Mouse (Mus musculus) cerebellum, adult (tissue): ENCODE measurements around the gene Calm2.

Source experiments
- ATAC-seq: cut with Nextera tagmentation; 2 replicates; pipeline ENCODE4 v1.9.2; 2017; ENCODE audit warnings: mild to moderate bottlenecking, moderate library complexity, mixed read lengths; ENCODE audit not compliant: insufficient number of reproducible peaks, low FRiP score, low TSS enrichment

The Calm2 gene

DNA sequence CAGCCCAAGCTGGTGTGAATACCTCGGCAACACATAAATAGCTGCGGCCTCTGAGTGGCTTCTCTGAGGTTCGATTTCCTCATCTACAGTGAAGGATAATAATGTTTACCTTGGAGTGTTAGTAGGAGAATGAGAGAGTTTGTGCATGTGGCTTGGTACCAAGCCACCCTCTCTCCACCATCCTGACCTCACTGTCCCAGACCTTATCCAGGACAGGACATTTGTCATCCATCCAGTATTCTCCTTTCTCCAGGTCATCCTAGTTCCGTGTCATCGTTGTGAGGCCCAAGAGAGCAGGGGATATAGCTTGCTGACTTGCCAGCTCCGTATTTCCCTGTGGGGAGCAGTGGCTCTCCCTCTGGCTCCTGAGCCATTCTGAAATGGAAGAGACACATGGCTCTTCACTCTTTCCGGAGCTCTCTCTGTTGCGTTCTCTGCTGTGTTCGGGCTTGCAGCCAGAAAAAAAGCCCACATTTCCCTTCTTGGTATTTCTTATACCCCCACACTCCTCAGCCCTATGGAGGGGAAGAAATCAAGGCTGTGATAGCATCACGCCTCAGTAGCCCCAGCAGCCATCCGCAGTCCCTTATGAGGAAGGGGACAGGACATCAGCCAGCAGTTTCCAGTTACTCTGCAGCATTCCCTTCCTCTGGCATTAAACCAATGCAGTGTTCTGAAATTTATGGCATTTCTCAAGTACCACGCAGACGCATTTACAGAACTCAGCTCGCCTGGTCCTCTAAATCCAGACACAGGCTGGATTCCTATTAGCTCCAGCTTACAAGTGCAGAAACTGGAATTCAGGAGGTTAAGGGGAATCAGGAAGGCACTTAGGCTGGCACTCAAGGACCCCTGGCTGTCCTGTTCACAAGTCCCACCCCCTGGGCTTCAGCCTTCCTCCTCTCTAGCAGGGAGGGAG lies 13.3 kb upstream of the Calm2 start:
- peak; percentile 39; the same call in 1 of the 2 replicates for ATAC-seq

DNA sequence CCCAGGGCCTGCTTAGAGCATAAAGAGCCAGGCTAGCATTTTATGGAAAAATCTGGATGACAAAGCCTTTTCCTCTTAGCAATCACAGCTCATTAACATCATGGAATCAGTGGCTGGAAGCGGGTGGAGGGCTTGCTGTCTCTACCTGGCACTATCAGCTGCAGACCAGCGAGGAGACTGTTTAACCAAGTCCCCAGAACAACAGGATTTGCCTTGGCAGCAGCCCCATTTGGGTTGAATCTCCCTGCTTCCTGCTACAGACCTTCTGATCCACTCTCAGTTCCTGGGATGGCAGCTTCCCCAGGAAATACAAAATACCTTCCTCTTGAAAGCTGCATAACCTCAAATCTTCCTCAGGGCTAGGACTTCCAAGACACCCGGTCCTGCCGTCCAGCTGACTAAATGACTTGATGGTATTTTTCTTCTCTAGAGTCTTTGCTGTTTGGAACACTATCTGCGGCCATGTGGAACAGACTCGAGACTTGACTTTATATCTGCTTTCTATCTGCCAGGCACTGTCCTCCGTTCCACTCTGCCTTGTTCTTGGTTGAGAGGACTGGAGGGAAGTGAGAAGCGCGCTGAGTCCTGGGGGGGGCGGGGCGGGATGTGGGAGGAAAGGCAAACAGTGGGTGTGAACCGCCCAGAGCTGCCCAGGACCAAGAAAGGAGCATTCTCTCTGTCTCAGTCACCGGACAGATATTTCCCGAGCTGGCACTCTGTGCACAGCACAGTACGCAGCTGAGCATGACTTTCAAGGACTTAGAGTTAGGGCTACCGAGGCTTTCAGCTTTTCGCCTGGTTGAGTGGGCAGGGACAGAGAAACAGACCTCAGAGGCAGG lies 12.4 kb upstream of the Calm2 start:
- ATAC-seq: peak; percentile 61

DNA sequence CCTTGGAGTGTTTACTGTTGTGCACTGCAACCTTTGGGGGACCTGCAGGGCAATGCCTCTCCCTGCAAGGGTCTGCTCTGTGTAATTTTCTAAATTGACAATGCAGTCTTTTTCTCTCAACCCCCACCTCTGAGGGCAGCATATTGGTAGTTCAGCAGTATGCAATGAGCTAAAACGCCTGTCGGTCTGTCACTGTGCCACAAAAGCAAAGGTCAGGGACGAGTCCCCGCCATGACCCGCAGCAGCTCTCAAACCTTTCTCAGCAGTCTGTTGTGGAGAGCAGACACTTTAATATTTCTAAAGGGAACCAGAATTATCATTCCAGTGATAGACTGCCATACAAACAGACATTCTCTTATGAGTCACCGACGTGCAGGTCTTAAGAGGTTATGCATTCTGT lies 11.2 kb upstream of the Calm2 start:
- no peak for ATAC-seq

DNA sequence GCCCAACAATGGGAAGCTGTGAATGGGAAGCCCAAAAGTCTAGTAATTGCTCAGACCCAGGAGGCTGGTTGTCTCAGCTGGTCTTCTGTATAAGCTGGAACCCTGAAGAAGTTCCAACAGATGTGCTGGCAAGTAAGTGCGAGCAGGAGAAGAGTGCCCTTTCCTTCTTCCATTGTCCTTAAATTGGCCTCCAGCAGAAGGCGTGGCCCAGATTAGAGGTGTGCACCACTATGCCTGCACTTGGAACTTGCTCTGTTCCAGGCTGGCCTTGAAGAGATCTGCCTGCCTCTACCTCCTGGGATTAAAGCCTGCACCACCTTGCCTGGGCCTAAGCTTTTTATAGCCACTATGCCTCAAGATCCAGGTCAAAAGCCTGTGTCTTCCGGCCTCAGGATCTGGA lies 7.4 kb upstream of the Calm2 start:
- no peak for ATAC-seq

DNA sequence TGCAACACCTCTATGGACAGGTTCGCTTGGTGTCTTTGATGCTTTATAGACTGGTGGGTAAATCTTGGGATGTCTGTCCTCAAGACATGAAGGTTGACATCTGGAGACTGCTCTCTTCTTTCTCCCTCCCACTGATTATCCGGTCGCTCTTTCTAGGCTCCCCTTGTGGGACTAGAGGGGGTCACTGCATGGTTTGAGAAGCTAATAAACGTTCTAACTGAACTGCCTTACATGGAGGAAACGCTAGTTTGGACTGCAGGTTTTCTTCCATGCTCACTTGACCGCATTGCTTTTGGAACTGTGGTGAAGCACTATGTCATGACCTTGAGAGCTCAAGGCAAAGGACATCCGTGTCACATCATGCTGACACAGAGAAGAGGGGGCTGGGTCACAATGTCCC lies 6.6 kb upstream of the Calm2 start:
- no peak for ATAC-seq

DNA sequence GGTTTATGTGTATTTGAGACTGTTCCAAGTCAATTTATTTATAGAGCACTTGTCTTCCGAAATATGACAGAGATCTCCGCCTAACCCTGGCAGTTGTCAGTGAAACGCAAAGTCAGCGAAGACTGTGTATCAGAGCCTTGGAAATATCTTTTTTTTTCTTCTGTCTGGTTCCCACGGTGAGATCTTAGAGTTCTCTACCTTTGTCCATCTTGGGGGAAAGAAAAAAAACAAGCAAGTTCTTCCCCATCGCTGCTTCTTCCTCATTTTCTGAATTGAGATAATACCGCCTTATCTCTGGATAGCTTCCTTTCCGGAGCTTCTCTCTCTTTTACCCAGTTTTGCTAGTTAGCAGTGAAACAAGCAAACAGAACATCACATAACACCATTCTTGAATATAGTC lies 2.1 kb upstream of the Calm2 start:
- ATAC-seq: no peak

DNA sequence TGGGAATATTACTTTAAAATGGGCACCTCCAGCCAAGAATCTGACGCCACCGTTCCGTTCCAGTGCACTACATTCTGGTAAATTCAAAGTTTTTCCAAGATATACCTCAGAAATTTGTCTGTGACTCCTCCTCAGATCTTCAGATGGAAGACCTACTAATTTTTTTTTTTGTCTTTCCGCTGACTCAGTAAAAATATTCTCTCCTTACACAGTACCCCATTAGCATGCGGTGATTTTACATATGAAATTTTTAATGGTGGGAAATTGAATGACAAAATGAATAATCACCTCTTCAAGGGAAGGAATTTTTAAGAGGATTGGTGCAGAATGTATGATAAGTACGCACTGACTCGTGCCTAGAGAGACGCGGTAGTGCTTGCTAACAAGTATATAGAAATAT lies 1.6 kb upstream of the Calm2 start:
- no peak for ATAC-seq

DNA sequence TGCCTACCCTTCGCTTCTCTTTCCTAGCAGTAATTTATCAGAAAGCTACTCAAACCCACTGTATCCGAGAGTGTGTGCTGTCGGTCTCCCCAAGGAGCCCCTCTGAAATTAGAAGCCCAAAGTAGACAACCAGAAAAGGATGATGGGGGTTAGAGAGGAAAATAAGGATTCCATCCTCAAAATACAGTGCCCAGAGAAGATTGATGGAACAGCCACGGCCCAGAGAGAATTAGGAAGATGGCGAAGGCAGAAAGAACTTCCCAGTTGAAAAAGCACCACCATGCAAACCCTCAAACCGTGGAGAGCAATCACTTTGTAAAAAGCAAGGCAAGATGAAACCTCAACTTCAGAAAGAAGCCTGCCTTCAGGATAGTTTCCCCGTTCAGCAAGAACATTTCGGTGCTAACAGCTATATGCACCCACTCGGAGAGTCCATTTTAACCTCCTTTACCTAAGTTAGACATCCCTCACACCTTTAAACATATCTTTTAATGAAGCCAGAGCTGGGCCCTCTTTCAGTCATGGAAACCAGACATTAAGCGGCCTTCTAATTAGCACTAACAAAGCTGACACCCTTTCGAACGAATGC lies 971 bp upstream of the Calm2 start:
- ATAC-seq: 0 out of 2 replicates have a peak, but pooled peaks have one; percentile 4

DNA sequence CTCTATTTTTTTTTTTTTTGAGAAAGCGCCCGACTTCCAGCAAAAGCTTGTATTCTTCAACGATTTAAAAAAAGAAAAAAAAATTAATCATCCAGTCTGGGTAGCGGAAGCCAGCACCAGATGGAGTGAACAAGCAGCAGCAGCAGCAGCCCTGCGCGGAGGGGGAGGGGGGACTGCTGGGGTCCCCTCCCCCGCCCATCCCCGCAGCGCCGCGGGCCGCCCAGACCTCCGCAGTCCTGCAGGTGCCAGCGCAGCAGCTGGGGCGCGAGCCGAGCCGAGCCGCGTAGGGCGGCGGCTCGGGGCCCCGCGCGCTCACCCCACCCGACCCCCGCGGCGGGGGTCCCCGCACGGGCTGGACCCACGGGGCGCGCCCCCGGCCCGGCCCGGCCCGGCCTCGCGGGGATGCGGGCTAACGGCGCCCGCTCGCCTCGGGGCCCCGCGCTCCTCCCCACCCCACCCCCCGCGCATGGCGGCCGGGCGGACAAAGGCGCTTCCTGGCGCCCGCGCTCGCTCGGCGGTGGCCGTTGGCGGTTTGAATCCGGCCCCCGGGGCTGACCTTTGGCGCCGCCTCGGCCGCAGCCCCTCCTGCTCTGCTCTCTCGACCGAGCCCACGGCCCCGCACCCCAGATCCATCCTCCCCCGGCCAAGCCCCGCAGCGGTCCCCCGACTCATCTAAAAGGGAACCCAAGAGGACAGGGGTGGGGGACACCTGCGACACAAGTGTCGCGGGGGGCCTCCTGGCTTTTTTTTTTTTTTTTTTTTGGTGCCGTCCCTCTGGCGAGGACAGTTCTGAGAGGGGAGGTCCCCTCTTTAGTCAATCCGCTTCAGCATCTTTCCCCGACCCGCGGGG lies 593 bp downstream of the Calm2 start:
- peak; percentile 33; the same call in 1 of the 2 replicates for ATAC-seq

DNA sequence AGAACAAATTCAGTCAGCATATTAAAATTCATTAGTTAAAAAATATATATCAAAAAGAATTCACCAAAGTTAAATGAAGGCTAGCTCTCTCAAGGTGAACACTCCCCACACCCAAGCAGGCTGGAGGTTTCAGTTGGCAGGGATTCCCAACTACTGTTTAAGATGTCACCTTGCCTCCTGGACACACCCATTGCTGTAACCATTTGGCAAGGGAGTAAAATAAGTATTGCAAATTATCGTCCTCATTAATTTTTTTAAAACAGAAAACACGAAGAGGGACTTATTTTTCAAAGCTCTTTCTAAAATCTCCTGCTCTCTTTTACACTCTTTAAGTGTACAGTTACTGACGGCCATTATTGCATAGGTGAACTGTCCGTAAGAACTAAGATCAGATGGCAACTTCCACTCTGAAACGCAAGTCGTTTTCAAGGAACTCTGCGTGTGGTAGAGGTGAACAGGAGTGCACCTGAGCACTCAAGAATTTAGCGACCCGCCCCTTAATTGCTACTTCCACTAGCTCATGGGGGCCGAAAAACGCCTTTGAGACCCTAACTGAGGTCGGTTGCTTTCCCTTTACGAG lies 1.3 kb downstream of the Calm2 start:
- no peak for ATAC-seq

DNA sequence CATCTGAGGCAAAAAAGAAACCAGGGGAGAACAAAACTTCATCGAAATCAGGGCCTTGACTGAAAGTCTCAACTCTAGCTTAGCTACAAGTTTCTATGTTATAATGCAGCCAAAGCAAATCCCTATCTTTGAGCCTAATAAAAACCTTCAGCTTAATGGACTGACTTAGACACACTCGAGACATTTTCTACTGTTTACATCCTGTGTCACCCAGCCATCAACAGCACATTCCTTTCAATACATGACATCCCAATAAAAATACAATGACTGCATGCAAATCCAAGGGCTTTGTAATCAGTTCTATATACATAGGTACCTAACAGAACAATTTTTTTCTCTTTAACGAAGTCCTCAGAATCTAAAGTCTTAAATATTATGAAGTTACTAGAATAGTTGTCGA lies 2.0 kb downstream of the Calm2 start:
- no peak for ATAC-seq

DNA sequence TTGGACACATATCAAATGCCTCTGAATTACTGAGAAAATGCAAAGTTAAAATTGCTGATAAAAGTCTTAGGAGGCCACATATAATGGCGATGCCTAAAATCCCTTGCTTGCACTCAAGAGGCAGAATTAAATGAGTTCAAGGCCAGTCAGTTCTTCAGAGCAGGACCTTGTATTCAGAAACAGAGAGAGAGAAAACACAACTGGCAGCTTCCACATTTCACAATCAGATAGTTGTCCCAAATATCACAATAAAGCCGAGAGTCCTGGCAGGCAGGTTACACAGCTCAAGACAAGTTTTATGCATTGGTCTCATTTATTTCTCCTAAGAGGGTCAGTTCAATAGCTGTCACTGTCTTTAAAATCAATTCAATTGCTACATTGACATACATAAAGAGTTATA lies 5.2 kb downstream of the Calm2 start:
- ATAC-seq: no peak

DNA sequence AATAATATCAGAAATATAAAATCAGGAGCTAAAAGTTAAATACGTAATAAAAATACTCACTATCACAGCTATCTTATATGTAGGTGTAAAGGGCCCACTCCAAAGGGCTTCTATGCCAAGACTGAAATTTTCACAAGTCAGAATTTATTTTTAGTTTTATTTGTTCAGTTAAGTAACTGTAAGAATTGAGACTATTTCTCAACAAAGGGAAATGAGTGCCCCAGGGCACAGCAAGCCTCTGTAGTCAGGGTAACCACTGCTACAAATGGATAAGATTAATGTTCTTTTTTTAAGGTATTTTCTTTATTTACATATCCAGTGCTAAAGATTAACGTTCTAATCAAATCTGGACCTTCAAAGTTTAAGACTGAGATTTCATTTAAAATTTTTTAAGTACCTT lies 7.3 kb downstream of the Calm2 start:
- ATAC-seq: no peak

DNA sequence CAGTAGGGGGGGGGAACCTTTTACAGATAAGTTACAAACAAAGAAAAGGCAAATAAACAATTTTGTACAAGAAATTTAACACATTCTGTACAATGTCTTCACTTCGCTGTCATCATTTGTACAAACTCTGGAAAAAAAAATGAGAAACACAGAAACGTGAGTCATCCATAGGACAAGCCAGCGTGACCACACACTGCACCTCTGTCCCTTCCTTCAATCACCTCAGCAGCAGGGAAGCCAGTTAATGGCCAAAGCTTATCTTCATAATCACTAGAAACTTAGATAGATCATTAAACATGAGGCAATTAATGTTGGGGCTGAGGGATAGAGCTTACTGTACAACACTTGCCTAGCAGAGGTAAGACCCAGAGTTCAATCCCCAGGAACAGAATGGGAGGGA lies 12.8 kb downstream of the Calm2 start:
- no peak for ATAC-seq

DNA sequence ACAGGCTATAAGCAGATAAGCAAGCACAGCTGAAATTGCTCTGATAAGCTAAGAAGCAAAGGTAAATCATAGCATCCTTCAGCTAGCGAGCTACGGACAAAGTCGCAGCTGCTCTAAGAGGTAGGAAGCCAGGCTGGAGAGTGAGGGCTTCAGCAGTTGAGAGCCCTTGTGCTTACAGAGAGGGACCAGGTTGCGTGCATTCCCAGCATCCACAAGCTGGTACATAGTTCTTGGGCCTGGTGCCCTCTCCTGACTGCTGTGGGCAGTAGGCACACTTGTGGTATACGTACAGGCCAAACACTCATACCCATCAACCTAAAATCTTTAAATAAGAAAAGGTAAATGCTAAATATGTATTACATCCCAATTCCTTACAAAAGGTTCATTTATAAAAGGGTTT lies 14.0 kb downstream of the Calm2 start:
- no peak for ATAC-seq

DNA sequence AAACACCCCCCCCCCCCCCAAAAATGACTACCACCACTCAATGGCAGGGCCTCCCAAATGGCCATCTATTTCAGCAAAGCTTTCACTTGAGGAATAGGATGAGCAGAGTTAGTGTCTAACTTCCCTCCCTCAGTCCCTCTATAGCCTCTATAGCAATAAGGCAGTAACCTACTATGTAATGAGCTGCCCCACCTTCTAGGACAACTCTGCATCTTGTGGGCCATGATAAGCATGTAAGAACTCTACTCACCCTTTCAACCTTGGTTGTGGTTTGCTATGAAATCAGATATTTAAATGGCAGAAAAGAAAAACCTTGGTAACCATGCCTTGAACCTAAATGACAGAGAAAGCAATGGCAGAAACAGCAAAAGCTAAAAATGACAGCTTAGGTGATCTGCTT lies 14.4 kb downstream of the Calm2 start:
- ATAC-seq: no peak

DNA sequence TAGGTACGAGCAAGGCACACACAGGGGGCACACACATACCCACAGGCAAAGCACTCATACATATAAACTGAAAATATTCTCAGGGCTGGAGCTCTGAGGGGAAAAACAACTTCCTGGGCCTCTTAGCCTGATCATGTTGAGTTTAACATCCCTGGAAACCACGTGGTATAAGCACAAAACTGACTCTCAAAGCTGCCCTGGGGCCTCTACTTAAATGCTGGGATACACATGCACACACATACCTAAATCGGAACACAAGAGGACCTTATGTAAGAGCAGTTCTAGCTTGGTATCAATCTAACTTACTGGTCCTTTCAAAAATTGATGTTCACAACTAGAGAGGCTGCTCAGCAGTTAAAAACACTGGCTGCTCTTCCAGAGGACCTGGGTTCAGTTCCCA lies 17.3 kb downstream of the Calm2 start:
- no peak for ATAC-seq

DNA sequence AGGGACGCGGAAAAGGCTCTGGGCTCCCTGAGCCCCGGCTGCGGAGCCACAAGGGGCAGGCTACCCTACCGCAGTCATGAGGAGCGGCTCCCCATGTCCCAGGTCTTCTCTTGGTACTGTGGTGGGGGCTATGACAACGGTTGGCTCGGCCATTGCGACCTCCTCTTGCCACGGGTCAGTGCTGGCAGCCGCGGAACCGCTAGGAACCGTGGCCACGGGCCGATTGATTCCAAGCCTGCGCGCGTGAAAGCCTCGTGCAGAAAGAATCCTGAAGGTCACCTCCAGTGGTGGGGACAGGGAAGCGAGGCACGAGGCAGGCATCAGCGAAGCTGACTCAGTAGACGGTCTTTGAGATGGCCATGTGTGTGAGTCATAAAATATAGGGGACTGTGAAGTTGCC lies 19.2 kb downstream of the Calm2 start, which contains the start of gene Stpg4:
Gene Stpg4, minus strand, starts transcription at position 231 of the 400 bp plus-strand sequence.
- no peak for ATAC-seq

DNA sequence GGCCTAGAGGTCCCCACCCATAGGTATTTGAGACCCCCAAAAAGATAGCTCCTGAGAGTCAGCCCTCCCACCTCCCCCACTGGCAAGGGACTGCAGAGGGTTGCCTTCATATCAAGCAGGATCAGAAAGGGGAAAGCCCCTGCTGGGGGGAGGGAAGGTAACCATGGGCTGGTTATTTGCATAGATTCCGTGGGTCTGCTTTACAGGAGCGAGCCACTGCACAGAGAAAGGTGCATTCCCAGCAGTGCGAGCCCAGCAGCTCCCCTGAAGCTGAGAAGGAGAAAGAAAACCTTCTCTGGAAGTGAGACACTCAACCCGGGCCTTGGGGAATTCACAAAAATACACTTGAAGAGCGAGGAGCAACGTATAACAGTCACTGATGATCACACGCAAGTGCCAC lies 28.7 kb downstream of the Calm2 start:
- ATAC-seq: no peak

DNA sequence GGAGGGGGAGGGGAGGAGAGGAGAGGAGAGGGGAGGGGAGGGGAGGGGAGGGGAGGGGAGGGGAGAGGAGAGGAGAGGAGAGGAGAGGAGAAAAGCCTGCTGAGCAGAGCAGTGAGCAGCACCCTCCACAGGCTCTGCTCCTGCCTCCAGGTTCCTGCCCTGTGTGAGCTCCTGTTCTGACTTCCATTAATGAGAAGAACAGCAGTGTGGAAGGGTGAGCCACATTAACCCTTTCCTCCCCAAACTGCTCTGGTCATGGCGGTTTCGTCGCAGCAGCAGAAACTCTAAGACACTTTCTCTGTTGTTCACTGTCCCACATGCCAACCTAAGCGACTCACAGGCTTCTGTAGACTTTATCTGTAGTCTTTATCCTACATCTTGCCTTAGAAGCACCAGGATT lies 40.1 kb downstream of the Calm2 start:
- ATAC-seq: no peak
